Mouse (Mus musculus) heart, adult 2 months (tissue): ENCODE results near the gene Kif17. TPM values are rescaled to one million over a fixed set of nuclear protein-coding genes. Genes with fewer than 3 reads are reported as not detected.
A peak's percentile ranks its signal among the peaks of the same experiment; 100 is the strongest.

Experiments used
- DNase-seq, 2 experiments: peaks; one replicate each; pipeline ENCODE4 v3.0.0; 2021
- H3K27ac ChIP-seq: fragments of 200-600 bp; 2 replicates; pipeline ENCODE4 v1.8.1; 2022
- H3K27me3 ChIP-seq: fragments of 200-500 bp; 2 replicates; pipeline ENCODE4 v1.6.1; 2012; ENCODE audit warnings: mild to moderate bottlenecking, low read length, inconsistent platforms, mixed read lengths; ENCODE audit not compliant: control insufficient read depth, insufficient read depth
- H3K36me3 ChIP-seq: fragments of 200-500 bp; 2 replicates; pipeline ENCODE4 v1.6.1; 2012; ENCODE audit warnings: low read length, inconsistent platforms; ENCODE audit not compliant: control insufficient read depth, insufficient read depth
- H3K4me1 ChIP-seq: fragments of 200-500 bp; 2 replicates; pipeline ENCODE4 v1.6.1; 2011; ENCODE audit warnings: low read length; ENCODE audit not compliant: control insufficient read depth, insufficient read depth
- H3K4me3 ChIP-seq: fragments of 200-600 bp; 2 replicates; pipeline ENCODE4 v1.8.1; 2022
- H3K79me2 ChIP-seq: fragments of 200-500 bp; replicated peaks from 2 replicates; pipeline ENCODE4 v1.6.1; 2012; ENCODE audit warnings: mild to moderate bottlenecking, inconsistent platforms, low read length, moderate library complexity, mixed read lengths; ENCODE audit not compliant: control insufficient read depth, insufficient read depth
- H3K9ac ChIP-seq: fragments of 200-500 bp; 2 replicates; pipeline ENCODE4 v1.6.1; 2012; ENCODE audit warnings: low read depth, mild to moderate bottlenecking, control low read depth, inconsistent platforms, low read length, mixed read lengths
- CTCF ChIP-seq: fragments of 200-600 bp; IDR thresholded peaks from 2 replicates; pipeline ENCODE4 v1.8.1; 2022; ENCODE audit warnings: antibody characterized with exemption, mild to moderate bottlenecking, moderate library complexity
- EP300 ChIP-seq: fragments of 200-500 bp; IDR thresholded peaks from 2 replicates; pipeline ENCODE4 v1.6.1; 2011; ENCODE audit warnings: low read depth, low read length, control low read depth; ENCODE audit not compliant: insufficient read depth
- POLR2A ChIP-seq: fragments of 200-500 bp; IDR thresholded peaks from 2 replicates; pipeline ENCODE4 v1.6.1; 2011; ENCODE audit warnings: mild to moderate bottlenecking, low read depth, low read length, control low read depth; ENCODE audit not compliant: insufficient read depth
- WGBS: fragments of 180-500 bp; shearing (Covaris S2); methylation state at CpG from one replicate; pipeline ENCODE4 v1.1.7; 2018; 5-methylcytosine and 5-hydroxymethylcytosine counted together
- intact Hi-C: fragments of 180-260 bp; cut with DNase I; formaldehyde crosslinking; loops from one replicate; pipeline ENCODE4 v1.15.1; 2025
- long read RNA-seq: library from polyadenylated mRNA; stranded (forward); transcript quantifications from one replicate; pipeline ENCODE4 v2.0.0, GENCODE M21; 2021
- polyA plus RNA-seq: library from polyadenylated mRNA; depleted of rRNA; stranded (reverse); fragments of >200 nt; gene quantifications from 2 replicates; pipeline ENCODE4 v1.2.3, GENCODE M21; 2012; rRNA removed
- total RNA-seq, 2 experiments: library from RNA; stranded (reverse); gene quantifications; 2 replicates each; pipeline ENCODE4 v1.2.3; 2021

Kif17 gene
- total RNA-seq: under 1 TPM in 1 of 2 experiments, not detected in 1; 0.18 TPM
- 0.29 and 0.55 TPM in 2 replicates for polyA plus RNA-seq
- long read RNA-seq: 0 reads

- peak; percentile 65 to 71 for DNase-seq
- H3K36me3 ChIP-seq: no peaks in the 10 kb centered on the region
- H3K4me3 ChIP-seq: peak within 1 kb of the TSS; percentile 57
- no peaks in the 10 kb centered on the region for H3K79me2 ChIP-seq
- no peak within 1 kb of the TSS for H3K27ac ChIP-seq
- peaks cover 7% of the 10 kb centered on the region; the same call in 1 of the 2 replicates for H3K4me1 ChIP-seq
- intact Hi-C loops: no loop called here
- peak within 1 kb of the TSS; percentile 12; the same call in 1 of the 2 replicates for H3K9ac ChIP-seq
- whole genome bisulfite sequencing: 2% methylated on average over 74 of the region's 74 CpGs
- no peak for TF ChIP-seq EP300
- TF ChIP-seq CTCF: no peak
- TF ChIP-seq POLR2A: no peak
- H3K27me3 ChIP-seq: no peaks in the 10 kb centered on the region
These were observed at the start of gene Kif17, which contains the start of gene Sh2d5 for GRCm38 (mm10) chr4:138250088-138250960. Gene Kif17, plus strand, starts transcription at chr4:138250435. Gene Sh2d5, plus strand, starts transcription at chr4:138250403.

GRCm38 (mm10) chr4:138200769-138201168, 49.5 kb upstream of the Kif17 start:
- H3K27ac ChIP-seq: no peak overlapping the region
- no peaks in the 10 kb centered on the region for H3K4me1 ChIP-seq
- no peaks in the 10 kb centered on the region for H3K79me2 ChIP-seq
- no peaks in the 10 kb centered on the region for H3K36me3 ChIP-seq
- no peaks in the 10 kb centered on the region for H3K27me3 ChIP-seq
- no peak overlapping the region for H3K4me3 ChIP-seq
- intact Hi-C loops: no loop called here
- DNase-seq: no peak
- WGBS: 72% methylated on average over 3 of the region's 3 CpGs
- TF ChIP-seq POLR2A (no peak), EP300 (no peak), CTCF (no peak)
- no peak overlapping the region for H3K9ac ChIP-seq

- 50% methylated on average over 9 of the region's 9 CpGs for WGBS
- Histone ChIP-seq H3K36me3 (no peaks in the 10 kb centered on the region), H3K27ac (no peak overlapping the region)
These were observed 48.5 kb upstream of the Kif17 start for GRCm38 (mm10) chr4:138201696-138202095.

GRCm38 (mm10) chr4:138210116-138210515, 40.1 kb upstream of the Kif17 start:
- H3K27me3 ChIP-seq: no peaks in the 10 kb centered on the region
- no peak overlapping the region for H3K4me3 ChIP-seq
- TF ChIP-seq EP300 (no peak), CTCF (no peak), POLR2A (no peak)
- WGBS: 92% methylated on average over 5 of the region's 5 CpGs
- no peaks in the 10 kb centered on the region for H3K4me1 ChIP-seq
- intact Hi-C loops: no loop called here
- no peak for DNase-seq
- H3K36me3 ChIP-seq: no peaks in the 10 kb centered on the region
- no peak overlapping the region for H3K27ac ChIP-seq
- H3K9ac ChIP-seq: no peak overlapping the region
- no peaks in the 10 kb centered on the region for H3K79me2 ChIP-seq

More at GRCm38 (mm10) chr4:138201696-138202095, 48.5 kb upstream of the Kif17 start:
- Histone ChIP-seq H3K9ac (no peak overlapping the region), H3K4me3 (no peak overlapping the region), H3K27me3 (no peaks in the 10 kb centered on the region), H3K79me2 (no peaks in the 10 kb centered on the region), H3K4me1 (no peaks in the 10 kb centered on the region)
- intact Hi-C loops: no loop called here
- DNase-seq: no peak
- TF ChIP-seq EP300: no peak
- TF ChIP-seq POLR2A: no peak
- no peak for TF ChIP-seq CTCF

- Histone ChIP-seq H3K4me3 (no peak overlapping the region), H3K4me1 (peaks cover 7% of the 10 kb centered on the region), H3K27ac (no peak overlapping the region), H3K79me2 (peaks cover 5% of the 10 kb centered on the region), H3K9ac (no peak overlapping the region), H3K27me3 (no peaks in the 10 kb centered on the region), H3K36me3 (peaks cover 9% of the 10 kb centered on the region)
- 34% methylated on average over 3 of the region's 3 CpGs for WGBS
- DNase-seq: no peak
- TF ChIP-seq POLR2A (no peak), EP300 (no peak), CTCF (no peak)
- intact Hi-C loops: no loop called here
These were observed 36.4 kb upstream of the Kif17 start for GRCm38 (mm10) chr4:138213861-138214260.

- peaks cover 13% of the 10 kb centered on the region for H3K36me3 ChIP-seq
- peak overlapping the region; percentile 99 for H3K9ac ChIP-seq
- WGBS: 51% methylated on average over 13 of the region's 13 CpGs
- H3K27ac ChIP-seq: peak overlapping the region; percentile 99
- TF ChIP-seq CTCF (no peak), POLR2A (no peak)
- peaks cover 7% of the 10 kb centered on the region for H3K79me2 ChIP-seq
- H3K4me1 ChIP-seq: peaks cover 13% of the 10 kb centered on the region
- intact Hi-C loops: loop anchor here (5.0 kb wide), 1 partner anchor 212 kb away; no protein-coding TSS in a partner anchor
- DNase-seq: no peak
- H3K4me3 ChIP-seq: peak overlapping the region; percentile 90
- H3K27me3 ChIP-seq: no peaks in the 10 kb centered on the region
These were observed 34.5 kb upstream of the Kif17 start for GRCm38 (mm10) chr4:138215671-138216199.
